ENCODE assay signal across 14 mouse cellular contexts in genomic region chr2:180401409-180402391, GRCm38 (mm10).
"Had no signal": no experiment of that assay in that cellular context is flagged by ENCODE, and none has a peak within 500 bp of the region (broad histone marks: within the 10 kb centered on the region; RNA-seq: fewer than 3 reads in every experiment).

No protein-coding gene starts in this region.

- H3K27ac ChIP-seq: left cerebral cortex, adult 2 months; liver, embryonic 13.5 days; midbrain, embryonic 12.5 days; stomach, postnatal 0 days had no signal

- H3K9me3 ChIP-seq: liver, embryonic 13.5 days; midbrain, embryonic 12.5 days had no signal

- H3K4me3 ChIP-seq: left cerebral cortex, adult 2 months; liver, embryonic 13.5 days; midbrain, embryonic 12.5 days had no signal

- H3K9ac ChIP-seq: liver, embryonic 13.5 days; midbrain, embryonic 12.5 days had no signal

- H3K4me1 ChIP-seq: liver, embryonic 13.5 days; midbrain, embryonic 12.5 days had no signal

- DNase-seq: kidney, postnatal 10 days; kidney, postnatal 36 days; layer of hippocampus, postnatal 36 days; liver, embryonic 13.5 days; lung, adult 2 months; lung, postnatal 14 days; lung, postnatal 4 days; thymus, adult 2 months; thymus, postnatal 14 days; thymus, postnatal 4 days had no signal

- ATAC-seq: midbrain, embryonic 16.5 days had no signal

- H3K4me2 ChIP-seq: liver, embryonic 13.5 days; midbrain, embryonic 12.5 days had no signal

- H3K27me3 ChIP-seq: liver, embryonic 13.5 days; midbrain, embryonic 12.5 days had no signal

- H3K36me3 ChIP-seq: liver, embryonic 13.5 days; midbrain, embryonic 12.5 days had no signal
